In genomic region chr7:107593904-107594303, GRCm38 (mm10) we compare ENCODE assay signal across 9 mouse cellular contexts. TPM values are rescaled to one million over a fixed set of nuclear protein-coding genes. Genes with fewer than 3 reads are reported as not detected.
DNase-seq lines count a peak whose midpoint lies in the region; ATAC-seq and TF ChIP-seq lines count a peak whose summit lies in the region.
"Had no signal": no experiment of that assay in that cellular context is flagged by ENCODE, and none has a peak within 500 bp of the region (broad histone marks: within the 10 kb centered on the region; RNA-seq: fewer than 3 reads in every experiment).

No protein-coding gene starts in this region.

- H3K9me3 ChIP-seq in hindbrain, embryonic 15.5 days, result no peaks in the 10 kb centered on the region
- no peaks in the 10 kb centered on the region for H3K9me3 ChIP-seq in stomach, embryonic 15.5 days

- peaks cover 3% of the 10 kb centered on the region; the same call in 1 of the 2 replicates for H3K27me3 ChIP-seq in hindbrain, embryonic 15.5 days
- H3K27me3 ChIP-seq in stomach, embryonic 15.5 days (replicated peaks), result no peaks in the 10 kb centered on the region

- peak overlapping the region; percentile 86 for H3K4me3 ChIP-seq in gastrocnemius, adult 2 months
- H3K4me3 ChIP-seq in hindbrain, embryonic 15.5 days, result peak overlapping the region; percentile 63
- H3K4me3 ChIP-seq in macrophage (ENCODE audit: inconsistent target), result peak overlapping the region; percentile 59
- H3K4me3 ChIP-seq in stomach, embryonic 15.5 days (replicated peaks), result peak overlapping the region; percentile 60; the same call in 1 of the 2 replicates

- peaks cover 22% of the 10 kb centered on the region for H3K4me1 ChIP-seq in hindbrain, embryonic 15.5 days (replicated peaks)
- H3K4me1 ChIP-seq in stomach, embryonic 15.5 days, result 0 out of 2 replicates have a peak, but pooled peaks cover 6% of the 10 kb centered on the region

- peak; percentile 52 for ATAC-seq in common myeloid progenitor, adult 5-6 weeks (replicated peaks; ENCODE audit: low read depth, poor library complexity, severe bottlenecking)
- no peak for ATAC-seq in hindbrain, embryonic 15.5 days (ENCODE audit: low FRiP score, low read depth)
- ATAC-seq in stomach, embryonic 15.5 days (ENCODE audit: insufficient read depth, low FRiP score, low read depth), result no peak

- no peak overlapping the region for H3K9ac ChIP-seq in hindbrain, embryonic 15.5 days
- H3K9ac ChIP-seq in stomach, embryonic 15.5 days, result no peak overlapping the region

- no peak for TF ChIP-seq CTCF in gastrocnemius, adult 2 months (IDR thresholded peaks at IDR 0.05)

- intact Hi-C loops in gastrocnemius, adult 2 months (cut with DNase I), result loop anchor here (2.0 to 5.0 kb wide), 2 partner anchors 71 to 153 kb away; no protein-coding TSS in a partner anchor
- intact Hi-C loops in gastrocnemius, postnatal 36 days (cut with DNase I), result no loop called here

- peak overlapping the region; percentile 98 for H3K4me2 ChIP-seq in hindbrain, embryonic 15.5 days
- H3K4me2 ChIP-seq in stomach, embryonic 15.5 days, result peak overlapping the region; percentile 95

- WGBS in hindbrain, embryonic 15.5 days, result 33% methylated on average over 7 of the region's 7 CpGs
- WGBS in macrophage (ENCODE audit: missing documents), result 0% methylated on average over 7 of the region's 7 CpGs
- WGBS in stomach, embryonic 15.5 days, result 43% methylated on average over 7 of the region's 7 CpGs

- peak; percentile 58 for DNase-seq in gastrocnemius, adult 2 months
- no peak for DNase-seq in gastrocnemius, postnatal 36 days
- no peak for DNase-seq in right cerebral cortex, postnatal 25 days
- no peak for DNase-seq in frontal cortex, postnatal 10 days (ENCODE audit: low spot score in 2 of 2)

- no peaks in the 10 kb centered on the region for H3K36me3 ChIP-seq in hindbrain, embryonic 15.5 days
- H3K36me3 ChIP-seq in macrophage (ENCODE audit: inconsistent target), result no peaks in the 10 kb centered on the region
- no peaks in the 10 kb centered on the region; the same call in 1 of the 2 replicates for H3K36me3 ChIP-seq in stomach, embryonic 15.5 days

- H3K27ac ChIP-seq in gastrocnemius, adult 2 months, result peak overlapping the region; percentile 93
- H3K27ac ChIP-seq in hindbrain, embryonic 15.5 days (replicated peaks), result no peak overlapping the region
- H3K27ac ChIP-seq in macrophage, result peak overlapping the region; percentile 91
- peak overlapping the region; percentile 77; the same call in 1 of the 2 replicates for H3K27ac ChIP-seq in stomach, embryonic 15.5 days

- peaks cover 33% of the 10 kb centered on the region; the same call in 1 of the 2 replicates for H3K79me2 ChIP-seq in macrophage (ENCODE audit: inconsistent target)

RNA-seq across cellular contexts. Expression of gene Ppfibp2, which starts 1.1 kb away (rescaled TPM):
- total RNA-seq in gastrocnemius, adult 2 months (2021), result 10 to 100 TPM; 10.6 to 19.0 TPM
- total RNA-seq in gastrocnemius, postnatal 36 days (2021), result 10 to 100 TPM in 1 of 2 experiments, 1 to 10 TPM in 1; 9.4 to 12.0 TPM
- 3.3 and 7.3 TPM in 2 replicates for total RNA-seq in common myeloid progenitor, adult 5-6 weeks (2017)
- 2.5 and 2.8 TPM in 2 replicates for polyA plus RNA-seq in hindbrain, embryonic 15.5 days (2015; fragmentation: Nextera tagmentation; extraction: Ambion mirVana)
- 100 to 1,000 TPM in 19 of 26 experiments, 10 to 100 TPM in 7; 70.4 to 293 (median 166) TPM for total RNA-seq in macrophage (2018; cell fraction: chromatin; rRNA removed)
- total RNA-seq in macrophage (2018; cell fraction: cytosol; rRNA removed), result 10 to 100 TPM; 20.8 to 68.3 (median 40.1) TPM
- total RNA-seq in macrophage (2018; cell fraction: nucleus; rRNA removed), result 100 to 1,000 TPM in 14 of 26 experiments, 10 to 100 TPM in 12; 36.5 to 165 (median 110) TPM
- polyA plus RNA-seq in macrophage (2018), result 10.9 to 30.6 TPM (median 27.0 TPM) in 3 replicates
- 13.0 and 13.7 TPM in 2 replicates for polyA plus RNA-seq in stomach, embryonic 15.5 days (2015; fragmentation: Nextera tagmentation; extraction: Ambion mirVana)

RNA-seq across cellular contexts. Expression of gene Olfml1, which starts 26.7 kb away (rescaled TPM):
- 1 to 10 TPM; 2.0 to 2.6 TPM for total RNA-seq in gastrocnemius, adult 2 months (2021)
- 1 to 10 TPM; 1.8 to 2.3 TPM for total RNA-seq in gastrocnemius, postnatal 36 days (2021)
- not detected in 2 replicates for total RNA-seq in common myeloid progenitor, adult 5-6 weeks (2017)
- polyA plus RNA-seq in hindbrain, embryonic 15.5 days (2015; fragmentation: Nextera tagmentation; extraction: Ambion mirVana), result 3.3 and 4.2 TPM in 2 replicates
- 1 to 10 TPM in 1 of 26 experiments, not detected in 25; 2.8 TPM for total RNA-seq in macrophage (2018; cell fraction: chromatin; rRNA removed)
- not detected for total RNA-seq in macrophage (2018; cell fraction: cytosol; rRNA removed)
- not detected for total RNA-seq in macrophage (2018; cell fraction: nucleus; rRNA removed)
- polyA plus RNA-seq in macrophage (2018), result not detected in 3 replicates
- 16.9 and 17.5 TPM in 2 replicates for polyA plus RNA-seq in stomach, embryonic 15.5 days (2015; fragmentation: Nextera tagmentation; extraction: Ambion mirVana)
- polyA plus RNA-seq: C2C12 had no signal

RNA-seq across cellular contexts. Expression of gene 5330417H12Rik, which starts 31.1 kb away (rescaled TPM):
- not detected for total RNA-seq in gastrocnemius, adult 2 months (2021)
- total RNA-seq in gastrocnemius, postnatal 36 days (2021), result not detected
- total RNA-seq in common myeloid progenitor, adult 5-6 weeks (2017), result not detected in 2 replicates
- not detected in 2 replicates for polyA plus RNA-seq in hindbrain, embryonic 15.5 days (2015; fragmentation: Nextera tagmentation; extraction: Ambion mirVana)
- not detected for total RNA-seq in macrophage (2018; cell fraction: chromatin; rRNA removed)
- total RNA-seq in macrophage (2018; cell fraction: cytosol; rRNA removed), result not detected
- not detected for total RNA-seq in macrophage (2018; cell fraction: nucleus; rRNA removed)
- not detected in 3 replicates for polyA plus RNA-seq in macrophage (2018)
- not detected in 2 replicates for polyA plus RNA-seq in stomach, embryonic 15.5 days (2015; fragmentation: Nextera tagmentation; extraction: Ambion mirVana)
- polyA plus RNA-seq: C2C12 had no signal
